Mouse (Mus musculus) forebrain, embryonic 16.5 days (tissue): Measurements from ENCODE around the gene Slc31a1. TPM values are rescaled to one million over a fixed set of nuclear protein-coding genes. Genes with fewer than 3 reads are reported as not detected.

Experiments used
- ATAC-seq: fragments of 200-750 bp; cut with Nextera tagmentation; 2 replicates; pipeline ENCODE4 v1.8.0; 2017; ENCODE audit warnings: mild to moderate bottlenecking, moderate library complexity
- H3K27ac ChIP-seq: fragments of 300-500 bp; sonication (generic); 2 replicates; pipeline ENCODE4 v1.5.1; 2014; ENCODE audit warnings: low read length, control low read depth
- H3K27me3 ChIP-seq: fragments of 300-500 bp; sonication (generic); replicated peaks from 2 replicates; pipeline ENCODE4 v1.6.1; 2014; ENCODE audit warnings: low read length; ENCODE audit not compliant: control insufficient read depth, insufficient read depth
- H3K36me3 ChIP-seq: fragments of 300-500 bp; sonication (generic); 2 replicates; pipeline ENCODE4 v1.6.1; 2014; ENCODE audit not compliant: control insufficient read depth, insufficient read depth
- H3K4me1 ChIP-seq: fragments of 300-500 bp; sonication (generic); replicated peaks from 2 replicates; pipeline ENCODE4 v1.6.1; 2014; ENCODE audit warnings: low read length; ENCODE audit not compliant: control insufficient read depth, insufficient read depth
- H3K4me2 ChIP-seq: fragments of 300-500 bp; sonication (generic); 2 replicates; pipeline ENCODE4 v1.6.1; 2014; ENCODE audit warnings: mild to moderate bottlenecking, low read length, control low read depth
- H3K4me3 ChIP-seq: fragments of 300-500 bp; sonication (generic); replicated peaks from 2 replicates; pipeline ENCODE4 v1.5.1; 2014; ENCODE audit warnings: mild to moderate bottlenecking, low read length, control low read depth
- H3K9ac ChIP-seq: fragments of 300-500 bp; sonication (generic); replicated peaks from 2 replicates; pipeline ENCODE4 v1.6.1; 2014; ENCODE audit warnings: low read depth, low read length, control low read depth
- H3K9me3 ChIP-seq: fragments of 300-500 bp; sonication (generic); 2 replicates; pipeline ENCODE4 v1.6.1; 2016; ENCODE audit warnings: low read length; ENCODE audit not compliant: control insufficient read depth
- WGBS: fragments of 180-500 bp; shearing (Covaris S2); extraction: QIAGEN DNeasy Blood & Tissue Kit; methylation state at CpG from one replicate; pipeline ENCODE4 v1.1.7; 2014; 5-methylcytosine and 5-hydroxymethylcytosine counted together
- polyA plus RNA-seq: library from polyadenylated mRNA; unstranded; fragments of >200 nt; fragmentation: Nextera tagmentation; extraction: Ambion mirVana; gene quantifications from 2 replicates; pipeline ENCODE4 v1.2.1, GENCODE M21; 2015

The Slc31a1 gene
- polyA plus RNA-seq, 1 experiment from 2014 or later: 39.6 TPM

- Histone ChIP-seq H3K9ac (no peak overlapping the region), H3K36me3 (peaks cover 25% of the 10 kb centered on the region), H3K4me1 (no peaks in the 10 kb centered on the region), H3K27ac (no peak overlapping the region), H3K9me3 (no peaks in the 10 kb centered on the region), H3K27me3 (no peaks in the 10 kb centered on the region), H3K4me3 (no peak overlapping the region), H3K4me2 (no peak overlapping the region)
- ATAC-seq: no peak
- 78% methylated on average over 5 of the region's 5 CpGs for WGBS
These were observed 28.6 kb upstream of the Slc31a1 start for GRCm38 (mm10) chr4:62331977-62332376.

GRCm38 (mm10) chr4:62338536-62338935 lies 22.0 kb upstream of the Slc31a1 start:
- H3K9me3 ChIP-seq: no peaks in the 10 kb centered on the region
- 94% methylated on average over 5 of the region's 5 CpGs for WGBS
- no peak overlapping the region for H3K27ac ChIP-seq
- no peak overlapping the region for H3K9ac ChIP-seq
- H3K4me1 ChIP-seq: no peaks in the 10 kb centered on the region
- ATAC-seq: no peak
- H3K4me3 ChIP-seq: no peak overlapping the region
- H3K36me3 ChIP-seq: peaks cover 12% of the 10 kb centered on the region
- H3K27me3 ChIP-seq: no peaks in the 10 kb centered on the region
- no peak overlapping the region for H3K4me2 ChIP-seq

- Histone ChIP-seq H3K9me3 (no peaks in the 10 kb centered on the region), H3K36me3 (peaks cover 12% of the 10 kb centered on the region), H3K27me3 (no peaks in the 10 kb centered on the region), H3K4me1 (no peaks in the 10 kb centered on the region), H3K4me2 (no peak overlapping the region), H3K9ac (no peak overlapping the region), H3K4me3 (no peak overlapping the region), H3K27ac (no peak overlapping the region)
- WGBS: 100% methylated on average over 1 of the region's 1 CpGs
- ATAC-seq: no peak
These were observed 16.5 kb upstream of the Slc31a1 start for GRCm38 (mm10) chr4:62344000-62344399.

GRCm38 (mm10) chr4:62345827-62346226 lies 14.7 kb upstream of the Slc31a1 start:
- 84% methylated on average over 4 of the region's 4 CpGs for WGBS
- Histone ChIP-seq H3K4me1 (no peaks in the 10 kb centered on the region), H3K4me3 (no peak overlapping the region), H3K9me3 (no peaks in the 10 kb centered on the region), H3K27me3 (no peaks in the 10 kb centered on the region), H3K9ac (no peak overlapping the region), H3K36me3 (peaks cover 15% of the 10 kb centered on the region), H3K4me2 (no peak overlapping the region), H3K27ac (no peak overlapping the region)
- no peak for ATAC-seq

- Histone ChIP-seq H3K9ac (no peak overlapping the region), H3K9me3 (no peaks in the 10 kb centered on the region), H3K4me2 (no peak overlapping the region), H3K4me1 (no peaks in the 10 kb centered on the region), H3K27ac (no peak overlapping the region), H3K27me3 (no peaks in the 10 kb centered on the region), H3K4me3 (no peak overlapping the region), H3K36me3 (peaks cover 13% of the 10 kb centered on the region)
- 85% methylated on average over 9 of the region's 9 CpGs for WGBS
- ATAC-seq: no peak
These were observed 12.8 kb upstream of the Slc31a1 start for GRCm38 (mm10) chr4:62347605-62348328.

GRCm38 (mm10) chr4:62348329-62348705 lies 12.2 kb upstream of the Slc31a1 start:
- Histone ChIP-seq H3K27me3 (no peaks in the 10 kb centered on the region), H3K4me2 (no peak overlapping the region), H3K4me1 (no peaks in the 10 kb centered on the region), H3K36me3 (peaks cover 13% of the 10 kb centered on the region), H3K9me3 (no peaks in the 10 kb centered on the region), H3K27ac (no peak overlapping the region), H3K4me3 (no peak overlapping the region), H3K9ac (no peak overlapping the region)
- no peak for ATAC-seq
- 76% methylated on average over 2 of the region's 2 CpGs for WGBS

GRCm38 (mm10) chr4:62349371-62349770 lies 11.2 kb upstream of the Slc31a1 start:
- ATAC-seq: no peak
- H3K36me3 ChIP-seq: peaks cover 13% of the 10 kb centered on the region
- H3K27ac ChIP-seq: no peak overlapping the region
- H3K9ac ChIP-seq: no peak overlapping the region
- no peaks in the 10 kb centered on the region for H3K9me3 ChIP-seq
- H3K27me3 ChIP-seq: no peaks in the 10 kb centered on the region
- no peak overlapping the region for H3K4me2 ChIP-seq
- 98% methylated on average over 2 of the region's 2 CpGs for WGBS
- no peaks in the 10 kb centered on the region for H3K4me1 ChIP-seq
- no peak overlapping the region for H3K4me3 ChIP-seq

GRCm38 (mm10) chr4:62357631-62358148 lies 2.8 kb upstream of the Slc31a1 start:
- H3K4me3 ChIP-seq: no peak overlapping the region
- H3K9me3 ChIP-seq: no peaks in the 10 kb centered on the region
- H3K9ac ChIP-seq: no peak overlapping the region
- ATAC-seq: no peak
- no peaks in the 10 kb centered on the region for H3K36me3 ChIP-seq
- H3K27me3 ChIP-seq: no peaks in the 10 kb centered on the region
- H3K4me1 ChIP-seq: peaks cover 23% of the 10 kb centered on the region
- no peak overlapping the region for H3K27ac ChIP-seq
- no peak overlapping the region for H3K4me2 ChIP-seq
- WGBS: 95% methylated on average over 1 of the region's 1 CpGs

- peak overlapping the region; percentile 86 for H3K9ac ChIP-seq
- no peak for ATAC-seq
- peak overlapping the region; percentile 85 for H3K4me2 ChIP-seq
- WGBS: 40% methylated on average over 7 of the region's 7 CpGs
- peaks cover 23% of the 10 kb centered on the region for H3K4me1 ChIP-seq
- peak overlapping the region; percentile 88 for H3K4me3 ChIP-seq
- H3K27me3 ChIP-seq: no peaks in the 10 kb centered on the region
- no peaks in the 10 kb centered on the region for H3K9me3 ChIP-seq
- H3K36me3 ChIP-seq: no peaks in the 10 kb centered on the region
- no peak overlapping the region for H3K27ac ChIP-seq
These were observed 1.2 kb upstream of the Slc31a1 start for GRCm38 (mm10) chr4:62359256-62359775.
